Comparison of ENCODE assay signal across 12 mouse cellular contexts in the genomic region with DNA sequence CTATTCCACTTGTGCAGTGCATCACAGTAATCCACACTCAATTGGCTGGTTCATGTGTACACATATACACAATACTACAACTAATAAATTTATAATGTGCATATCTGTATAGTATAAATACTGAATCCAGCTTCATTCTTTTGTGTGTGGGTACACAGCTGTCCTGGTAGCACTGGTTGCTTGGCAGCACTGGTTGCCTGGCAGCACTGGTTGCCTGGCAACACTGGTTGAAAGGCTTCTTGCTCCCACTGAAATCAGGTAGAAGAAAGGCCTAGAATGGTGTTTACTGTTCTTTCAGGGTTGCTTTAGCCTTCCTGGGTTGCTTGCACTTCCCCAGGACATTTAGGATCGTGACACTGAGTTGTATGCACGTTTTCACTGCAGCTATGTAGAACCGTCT. TPM values are rescaled to one million over a fixed set of nuclear protein-coding genes. Genes with fewer than 3 reads are reported as not detected.
DNase-seq lines count a peak whose midpoint lies in the region; TF ChIP-seq lines count a peak whose summit lies in the region.
"Had no signal": no experiment of that assay in that cellular context is flagged by ENCODE, and none has a peak within 500 bp of the region (broad histone marks: within the 10 kb centered on the region; RNA-seq: fewer than 3 reads in every experiment).

No protein-coding gene starts in this region.

- H3K4me3 ChIP-seq in lung, adult 2 months (replicated peaks; ENCODE audit: extremely low read depth, low read depth, low read length) = no peak overlapping the region
- no peak overlapping the region for H3K4me3 ChIP-seq in forebrain, embryonic 10.5 days
- H3K4me3 ChIP-seq: limb, embryonic 12.5 days had no signal

- H3K27ac ChIP-seq in forebrain, embryonic 10.5 days = peak overlapping the region; percentile 57; the same call in 1 of the 2 replicates
- H3K27ac ChIP-seq: limb, embryonic 12.5 days had no signal

- no peaks in the 10 kb centered on the region for H3K36me3 ChIP-seq in forebrain, embryonic 10.5 days (replicated peaks)
- H3K36me3 ChIP-seq: limb, embryonic 12.5 days had no signal

- intact Hi-C loops in gastrocnemius, postnatal 36 days (cut with DNase I) = no loop called here

- 71% methylated on average over 3 of the region's 3 CpGs for WGBS in lung, adult 2 months
- WGBS in forebrain, embryonic 10.5 days = 55% methylated on average over 3 of the region's 3 CpGs

- H3K4me1 ChIP-seq in lung, adult 2 months (ENCODE audit: control insufficient read depth, insufficient read depth, low read length) = no peaks in the 10 kb centered on the region
- peaks cover 11% of the 10 kb centered on the region for H3K4me1 ChIP-seq in forebrain, embryonic 10.5 days
- H3K4me1 ChIP-seq: limb, embryonic 12.5 days had no signal

- peak; percentile 2 for DNase-seq in lung, adult 2 months
- DNase-seq in lung, postnatal 25 days (ENCODE audit: low spot score) = no peak
- peak; percentile 69 for DNase-seq in forebrain, embryonic 10.5 days (ENCODE audit: extremely low spot score, low spot score)
- peak; percentile 73 for DNase-seq in mesoderm, embryonic 11.5 days (ENCODE audit: low read depth, low spot score)
- DNase-seq in right cerebral cortex, postnatal 14 days = peak; percentile 24
- DNase-seq in gastrocnemius, postnatal 36 days = no peak
- DNase-seq in thymus, postnatal 14 days = no peak
- DNase-seq: adrenal gland, postnatal 14 days; lung, postnatal 36 days; thymus, adult 2 months had no signal

- TF ChIP-seq CTCF in lung, adult 2 months (IDR thresholded peaks at IDR 0.05; ENCODE audit: insufficient read depth, low read length) = no peak

- no peak for TF ChIP-seq POLR2A in lung, adult 2 months (IDR thresholded peaks at IDR 0.05; ENCODE audit: borderline replicate concordance, extremely low read depth, low read depth, low read length)

- no peaks in the 10 kb centered on the region for H3K27me3 ChIP-seq in forebrain, embryonic 10.5 days (ENCODE audit: poor library complexity, severe bottlenecking)
- H3K27me3 ChIP-seq: limb, embryonic 12.5 days had no signal

- H3K9me3 ChIP-seq in forebrain, embryonic 10.5 days = no peaks in the 10 kb centered on the region
- H3K9me3 ChIP-seq: limb, embryonic 12.5 days had no signal

RNA-seq across cellular contexts. Expression of a gene that starts 49.4 kb away (rescaled TPM):
- 12.4 and 19.8 TPM in 2 replicates for polyA plus RNA-seq in lung, adult 2 months (2012; rRNA removed)
- 1.8 and 2.2 TPM in 2 replicates for polyA plus RNA-seq in forebrain, embryonic 10.5 days (2016; fragmentation: Nextera tagmentation; extraction: Ambion mirVana)
- 100 to 1,000 TPM in 1 of 2 experiments, 10 to 100 TPM in 1; 89.2 to 111 TPM for total RNA-seq in gastrocnemius, postnatal 36 days (2021)
- total RNA-seq: granulocyte monocyte progenitor cell, adult 5-6 weeks had no signal

Comparison
In these comparisons a context has a peak if more than half of its experiments do, and no peak if none do; other contexts are left out.
1. DNase-seq: peak in lung, adult 2 months (single experiment), forebrain, embryonic 10.5 days (single experiment), mesoderm, embryonic 11.5 days (single experiment) and right cerebral cortex, postnatal 14 days (single experiment); none in lung, postnatal 25 days (single experiment), gastrocnemius, postnatal 36 days (0 of 2) and thymus, postnatal 14 days (single experiment).